Mouse (Mus musculus) limb, embryonic 13.5 days (tissue): ENCODE results near the gene A4galt. TPM values are rescaled to one million over a fixed set of nuclear protein-coding genes. Genes with fewer than 3 reads are reported as not detected.
A peak's percentile ranks its signal among the peaks of the same experiment; 100 is the strongest.

Source experiments
- ATAC-seq: fragments of 200-750 bp; cut with Nextera tagmentation; 2 replicates; pipeline ENCODE4 v1.8.0; 2017; ENCODE audit warnings: low read depth, moderate number of reproducible peaks, moderate TSS enrichment; ENCODE audit not compliant: low FRiP score
- H3K27ac ChIP-seq: fragments of 300-500 bp; sonication (generic); 2 replicates; pipeline ENCODE4 v1.5.1; 2015; ENCODE audit warnings: inconsistent platforms, mild to moderate bottlenecking, moderate library complexity
- H3K27me3 ChIP-seq: fragments of 300-500 bp; sonication (generic); 2 replicates; pipeline ENCODE4 v1.6.1; 2015; ENCODE audit warnings: mild to moderate bottlenecking, inconsistent platforms
- H3K36me3 ChIP-seq: fragments of 300-500 bp; sonication (generic); 2 replicates; pipeline ENCODE4 v1.6.1; 2015; ENCODE audit warnings: inconsistent platforms, mild to moderate bottlenecking, moderate library complexity
- H3K4me1 ChIP-seq: fragments of 300-500 bp; sonication (generic); 2 replicates; pipeline ENCODE4 v1.6.1; 2015; ENCODE audit warnings: inconsistent platforms
- H3K4me2 ChIP-seq: fragments of 300-500 bp; sonication (generic); replicated peaks from 2 replicates; pipeline ENCODE4 v1.6.1; 2015; ENCODE audit warnings: inconsistent platforms, mild to moderate bottlenecking, moderate library complexity
- H3K4me3 ChIP-seq: fragments of 300-500 bp; sonication (generic); 2 replicates; pipeline ENCODE4 v1.5.1; 2015; ENCODE audit warnings: moderate library complexity, mild to moderate bottlenecking, inconsistent platforms
- H3K9ac ChIP-seq: fragments of 300-500 bp; sonication (generic); 2 replicates; pipeline ENCODE4 v1.6.1; 2015; ENCODE audit warnings: mild to moderate bottlenecking, inconsistent platforms
- H3K9me3 ChIP-seq: fragments of 300-500 bp; sonication (generic); 2 replicates; pipeline ENCODE4 v1.6.1; 2016; ENCODE audit warnings: inconsistent platforms
- WGBS: fragments of 180-500 bp; shearing (Covaris S2); methylation state at CpG from one replicate; pipeline ENCODE4 v1.1.7; 2015; 5-methylcytosine and 5-hydroxymethylcytosine counted together
- polyA plus RNA-seq: library from polyadenylated mRNA; unstranded; fragments of >200 nt; fragmentation: Nextera tagmentation; extraction: Ambion mirVana; gene quantifications from 2 replicates; pipeline ENCODE4 v1.2.1, GENCODE M21; 2015

The A4galt gene
- polyA plus RNA-seq: 1.0 TPM in 2 replicates

DNA sequence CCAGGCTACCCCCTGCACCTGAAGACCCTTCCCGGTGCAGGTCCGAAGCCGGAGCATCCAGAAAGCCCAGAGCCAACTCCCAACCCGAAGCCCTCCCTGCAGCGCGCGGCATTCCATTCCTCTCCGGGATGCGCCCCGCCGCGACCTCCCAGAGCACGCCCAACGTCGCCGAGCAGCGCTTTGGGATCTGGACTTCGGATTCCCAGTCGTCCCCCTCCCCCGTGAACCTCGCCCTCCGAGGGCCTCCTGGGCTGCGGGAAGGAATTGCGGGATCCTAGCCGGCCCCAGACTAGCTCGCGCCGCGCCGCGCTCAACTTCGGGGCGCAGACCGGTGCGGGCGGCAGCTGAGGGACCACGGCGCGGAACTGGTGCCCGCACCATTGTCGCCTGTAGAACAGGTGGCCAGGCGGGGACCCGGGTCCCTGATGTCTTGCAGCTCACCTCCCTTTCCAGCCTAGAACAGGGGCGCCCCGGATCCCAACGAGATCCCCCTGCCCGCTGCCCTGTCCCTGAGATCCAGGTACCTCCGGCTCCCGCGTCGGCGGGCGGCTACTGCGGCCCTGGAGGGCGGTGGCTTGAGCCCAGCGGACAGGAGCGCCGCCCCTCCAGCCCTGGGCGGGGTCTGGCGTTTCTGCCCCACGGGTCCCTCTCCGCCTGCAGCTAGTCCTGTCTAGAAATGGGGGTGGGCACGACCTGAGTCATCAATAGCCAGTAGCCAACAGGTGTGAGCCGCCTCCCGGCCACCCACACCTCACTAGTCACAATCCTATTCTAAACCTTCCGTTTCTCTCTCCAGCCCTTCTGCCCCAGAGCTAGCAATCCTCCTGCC, at the start of gene A4galt:
TSS of gene A4galt (minus strand) at position 599 of the 829 bp plus-strand sequence.
- H3K27me3 ChIP-seq: peaks cover 45% of the 10 kb centered on the region
- under 1% methylated on average over 65 of the region's 66 CpGs for WGBS
- H3K9me3 ChIP-seq: no peaks in the 10 kb centered on the region; the same call in 1 of the 2 replicates
- H3K36me3 ChIP-seq: no peaks in the 10 kb centered on the region
- peak within 1 kb of the TSS; percentile 60 for H3K9ac ChIP-seq
- no peak within 1 kb of the TSS for H3K27ac ChIP-seq
- peaks cover 24% of the 10 kb centered on the region for H3K4me1 ChIP-seq
- ATAC-seq: no peak
- peak within 1 kb of the TSS; percentile 56 for H3K4me3 ChIP-seq
- peak within 1 kb of the TSS; percentile 95 for H3K4me2 ChIP-seq

- Histone ChIP-seq H3K9ac (0 out of 2 replicates have a peak overlapping the region, but pooled peaks have one; percentile 8), H3K27ac (no peak overlapping the region), H3K9me3 (no peaks in the 10 kb centered on the region), H3K4me2 (no peak overlapping the region), H3K4me1 (peaks cover 27% of the 10 kb centered on the region), H3K36me3 (peaks cover 71% of the 10 kb centered on the region), H3K27me3 (no peaks in the 10 kb centered on the region), H3K4me3 (no peak overlapping the region)
- ATAC-seq: no peak
- 60% methylated on average over 10 of the region's 10 CpGs for WGBS
Observed at GRCm38 (mm10) chr15:83299916-83300582, 48.5 kb upstream of the A4galt start.

GRCm38 (mm10) chr15:83299450-83299849, 47.9 kb upstream of the A4galt start:
- Histone ChIP-seq H3K36me3 (peaks cover 66% of the 10 kb centered on the region), H3K4me2 (no peak overlapping the region), H3K9ac (no peak overlapping the region), H3K27me3 (no peaks in the 10 kb centered on the region), H3K4me3 (no peak overlapping the region), H3K27ac (no peak overlapping the region), H3K4me1 (peaks cover 32% of the 10 kb centered on the region), H3K9me3 (no peaks in the 10 kb centered on the region)
- no peak for ATAC-seq
- 93% methylated on average over 7 of the region's 7 CpGs for WGBS

DNA sequence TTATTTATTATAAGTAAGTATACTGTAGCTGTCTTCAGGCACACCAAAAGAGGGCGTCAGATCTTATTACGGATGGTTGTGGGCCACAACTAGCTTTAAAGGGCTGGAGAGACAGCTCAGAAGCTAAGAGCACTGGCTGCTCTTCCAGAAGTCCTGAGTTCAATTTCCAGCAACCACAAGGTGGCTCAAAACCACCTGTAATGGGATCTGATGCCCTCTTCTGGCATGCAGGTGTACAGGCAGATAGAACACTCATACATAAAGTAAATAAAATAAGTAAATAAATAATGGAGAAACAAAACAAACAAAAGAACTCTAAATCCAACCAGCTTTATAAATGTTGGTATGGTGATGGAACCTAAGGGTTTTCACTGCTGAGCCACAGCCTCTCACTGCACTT, 47.2 kb upstream of the A4galt start:
- no peak overlapping the region for H3K4me3 ChIP-seq
- no peak overlapping the region for H3K4me2 ChIP-seq
- H3K4me1 ChIP-seq: peaks cover 39% of the 10 kb centered on the region
- ATAC-seq: no peak
- H3K9ac ChIP-seq: no peak overlapping the region
- no peaks in the 10 kb centered on the region for H3K27me3 ChIP-seq
- H3K9me3 ChIP-seq: no peaks in the 10 kb centered on the region
- peaks cover 60% of the 10 kb centered on the region for H3K36me3 ChIP-seq
- H3K27ac ChIP-seq: no peak overlapping the region
- 87% methylated on average over 2 of the region's 2 CpGs for WGBS

DNA sequence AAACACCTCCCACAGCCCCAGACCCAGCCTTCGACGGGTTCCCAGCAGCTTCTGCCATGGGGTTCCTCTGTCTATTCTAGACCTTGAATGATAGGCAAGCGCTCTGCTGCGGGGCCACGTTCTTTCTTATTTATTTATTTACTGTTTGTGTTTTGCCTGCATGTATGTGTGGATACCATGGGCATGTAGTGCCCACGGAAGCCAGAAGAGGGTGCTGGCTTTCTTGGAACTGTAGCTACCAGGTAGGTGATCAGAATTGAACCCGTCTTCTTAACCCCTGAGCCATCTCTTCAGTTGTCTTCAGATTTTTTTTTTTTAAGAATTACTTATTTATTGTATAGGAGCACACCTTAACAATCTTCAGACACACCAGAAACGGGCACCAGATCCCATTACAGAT, 46.7 kb upstream of the A4galt start:
- Histone ChIP-seq H3K27me3 (no peaks in the 10 kb centered on the region), H3K27ac (no peak overlapping the region), H3K4me3 (no peak overlapping the region), H3K4me2 (no peak overlapping the region), H3K9ac (no peak overlapping the region), H3K36me3 (peaks cover 58% of the 10 kb centered on the region), H3K4me1 (peaks cover 40% of the 10 kb centered on the region), H3K9me3 (no peaks in the 10 kb centered on the region)
- 85% methylated on average over 8 of the region's 8 CpGs for WGBS
- no peak for ATAC-seq

GRCm38 (mm10) chr15:83296771-83297311, 45.3 kb upstream of the A4galt start:
- 78% methylated on average over 5 of the region's 8 CpGs for WGBS
- H3K9ac ChIP-seq: no peak overlapping the region
- peak; percentile 48; the same call in 1 of the 2 replicates for ATAC-seq
- no peak overlapping the region for H3K27ac ChIP-seq
- peaks cover 48% of the 10 kb centered on the region for H3K4me1 ChIP-seq
- no peak overlapping the region for H3K4me2 ChIP-seq
- no peaks in the 10 kb centered on the region for H3K27me3 ChIP-seq
- peaks cover 45% of the 10 kb centered on the region for H3K36me3 ChIP-seq
- no peaks in the 10 kb centered on the region for H3K9me3 ChIP-seq
- H3K4me3 ChIP-seq: no peak overlapping the region

- Histone ChIP-seq H3K9me3 (no peaks in the 10 kb centered on the region), H3K4me1 (peaks cover 47% of the 10 kb centered on the region), H3K27ac (no peak overlapping the region), H3K4me3 (no peak overlapping the region), H3K9ac (no peak overlapping the region), H3K36me3 (peaks cover 37% of the 10 kb centered on the region), H3K4me2 (no peak overlapping the region), H3K27me3 (no peaks in the 10 kb centered on the region)
- ATAC-seq: no peak
- WGBS: 82% methylated on average over 4 of the region's 4 CpGs
Observed at GRCm38 (mm10) chr15:83296050-83296449, 44.5 kb upstream of the A4galt start.

DNA sequence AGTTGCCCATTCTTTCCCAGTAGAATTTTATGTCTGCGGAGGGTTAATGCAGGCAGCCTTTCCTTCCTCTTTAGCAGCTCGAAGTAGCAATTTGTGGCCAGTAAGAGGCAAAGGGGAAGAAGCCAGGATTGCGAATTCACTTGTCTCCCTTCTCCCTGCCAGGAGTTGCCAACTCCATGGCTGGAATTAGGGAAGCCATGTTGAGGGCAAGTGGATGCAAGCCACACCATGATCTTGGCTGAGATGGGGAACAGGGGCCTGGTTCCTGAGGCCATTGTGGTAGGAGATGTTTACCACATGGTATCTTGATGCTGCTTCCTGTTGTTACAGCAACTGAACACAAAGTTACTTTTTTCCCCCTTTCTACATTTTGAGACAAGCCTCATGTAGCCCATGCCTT, 43.4 kb upstream of the A4galt start:
- H3K27ac ChIP-seq: no peak overlapping the region; the same call in 1 of the 2 replicates
- no peak for ATAC-seq

GRCm38 (mm10) chr15:83293706-83294645, 42.4 kb upstream of the A4galt start:
- Histone ChIP-seq H3K4me1 (peaks cover 42% of the 10 kb centered on the region), H3K4me3 (no peak overlapping the region), H3K4me2 (no peak overlapping the region), H3K9me3 (no peaks in the 10 kb centered on the region), H3K36me3 (peaks cover 18% of the 10 kb centered on the region), H3K9ac (no peak overlapping the region), H3K27ac (peak overlapping the region; percentile 58; the same call in 1 of the 2 replicates), H3K27me3 (no peaks in the 10 kb centered on the region)
- no peak for ATAC-seq
- WGBS: 76% methylated on average over 8 of the region's 8 CpGs

More for the DNA sequence above, 43.4 kb upstream of the A4galt start:
- Histone ChIP-seq H3K36me3 (peaks cover 26% of the 10 kb centered on the region), H3K4me1 (peaks cover 42% of the 10 kb centered on the region), H3K9me3 (no peaks in the 10 kb centered on the region), H3K4me3 (no peak overlapping the region), H3K4me2 (no peak overlapping the region), H3K9ac (no peak overlapping the region), H3K27me3 (no peaks in the 10 kb centered on the region)
- 87% methylated on average over 3 of the region's 3 CpGs for WGBS

GRCm38 (mm10) chr15:83293144-83293543, 41.6 kb upstream of the A4galt start:
- H3K36me3 ChIP-seq: peaks cover 10% of the 10 kb centered on the region
- H3K4me3 ChIP-seq: no peak overlapping the region
- no peaks in the 10 kb centered on the region for H3K9me3 ChIP-seq
- H3K27me3 ChIP-seq: no peaks in the 10 kb centered on the region
- H3K9ac ChIP-seq: no peak overlapping the region
- H3K27ac ChIP-seq: no peak overlapping the region
- peaks cover 42% of the 10 kb centered on the region for H3K4me1 ChIP-seq
- ATAC-seq: no peak
- no peak overlapping the region for H3K4me2 ChIP-seq
- 76% methylated on average over 6 of the region's 6 CpGs for whole genome bisulfite sequencing

GRCm38 (mm10) chr15:83292261-83293056, 40.9 kb upstream of the A4galt start:
- H3K36me3 ChIP-seq: peaks cover 3% of the 10 kb centered on the region
- no peaks in the 10 kb centered on the region for H3K9me3 ChIP-seq
- WGBS: 76% methylated on average over 13 of the region's 13 CpGs
- H3K9ac ChIP-seq: no peak overlapping the region
- no peak overlapping the region for H3K4me2 ChIP-seq
- no peak overlapping the region for H3K27ac ChIP-seq
- no peak overlapping the region for H3K4me3 ChIP-seq
- peaks cover 42% of the 10 kb centered on the region for H3K4me1 ChIP-seq
- ATAC-seq: no peak
- H3K27me3 ChIP-seq: no peaks in the 10 kb centered on the region
